Mouse (Mus musculus) kidney, adult 2 months (tissue): ENCODE measurements at regions not wholly inside any gene's neighbourhood (a gene's known extent, or its start where the extent isn't known, plus 50 kb on each side); places are given as distances from the start of the nearest gene placed in this dataset.

Experiments used
- CTCF ChIP-seq: fragments of 200-500 bp; conservative IDR thresholded peaks from 2 replicates; pipeline ENCODE4 v1.5.1; 2011; ENCODE audit warnings: low read depth, mild to moderate bottlenecking, control low read depth, low read length, moderate library complexity, mixed read lengths; ENCODE audit not compliant: insufficient read depth, insufficient read length
- POLR2A ChIP-seq: fragments of 200-500 bp; IDR thresholded peaks from one replicate; pipeline ENCODE4 v1.6.1; 2011; ENCODE audit warnings: low read depth, low read length, control low read depth

DNA sequence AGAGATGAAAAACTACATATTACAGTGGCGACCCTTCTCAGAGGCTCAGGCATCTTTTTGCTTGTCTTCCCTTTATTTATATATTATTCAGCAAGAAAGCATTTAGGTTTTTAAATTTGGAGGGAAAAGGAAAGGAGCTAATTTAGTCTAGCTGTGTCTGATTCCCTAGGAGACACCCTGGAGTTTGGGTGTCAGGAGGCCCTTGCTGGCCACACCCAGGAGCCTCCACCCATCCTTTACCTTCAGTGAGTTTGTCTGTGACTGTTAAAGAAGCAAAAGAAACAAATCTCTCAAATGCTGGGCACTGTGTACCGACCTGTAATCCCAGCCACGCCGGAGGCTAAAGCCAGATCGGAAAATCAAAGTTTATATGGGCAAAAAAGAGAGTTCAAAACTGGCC lies 78.2 kb upstream of the Ppm1b start:
- no peak for TF ChIP-seq CTCF
- TF ChIP-seq POLR2A, result no peak
